Mouse (Mus musculus): ENCODE results near the gene Atcay. TPM values are rescaled to one million over a fixed set of nuclear protein-coding genes. Genes with fewer than 3 reads are reported as not detected.

Gene Atcay
- total and polyA plus RNA-seq, 3 experiments, result 0.11 TPM; not detected in 2

DNA sequence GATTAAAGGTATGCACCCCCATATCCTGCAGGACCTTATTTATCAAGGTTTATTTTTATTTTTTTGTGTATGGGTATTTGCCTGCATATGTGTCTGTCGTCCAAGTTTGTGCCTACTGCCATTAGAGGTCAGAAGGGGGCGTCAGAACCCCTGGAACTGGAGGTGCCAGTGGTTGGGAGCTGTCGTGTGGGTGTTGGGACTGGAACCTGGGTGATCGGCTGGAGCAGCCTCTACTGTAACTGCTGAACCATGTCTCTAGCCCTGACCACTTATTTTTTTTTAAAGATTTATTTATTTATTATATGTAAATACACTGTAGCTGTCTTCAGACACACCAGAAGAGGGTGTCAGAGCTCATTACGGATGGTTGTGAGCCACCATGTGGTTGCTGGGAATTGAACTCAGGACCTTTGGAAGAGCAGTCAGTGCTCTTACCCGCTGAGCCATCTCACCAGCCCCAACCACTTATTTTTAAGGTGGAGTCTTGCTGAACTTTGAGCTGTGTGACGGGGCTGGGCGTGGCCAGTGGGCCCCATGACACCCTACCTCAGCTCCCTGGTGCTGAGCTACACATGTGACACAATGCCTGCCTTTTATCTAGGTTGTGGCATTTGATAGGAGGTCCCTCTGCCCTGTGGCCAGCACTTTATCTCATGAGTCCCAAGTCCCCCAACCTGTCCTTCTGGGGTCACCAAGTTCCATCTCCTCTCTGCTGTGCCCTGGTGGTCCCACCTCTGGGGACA, 27.5 kb downstream of the Atcay start:
- Histone ChIP-seq H3K36me3 (replicated peaks) (no peaks in the 10 kb centered on the region), H3K4me1 (ENCODE audit: insufficient read depth, low read depth, low read length) (peaks cover 16% of the 10 kb centered on the region), H3K9me3 (replicated peaks) (no peaks in the 10 kb centered on the region), H3K27me3 (ENCODE audit: insufficient read depth, low read length) (peaks cover 66% of the 10 kb centered on the region), H3K4me3 (ENCODE audit: low read depth, low read length) (no peak overlapping the region)
- no peak for TF ChIP-seq GATA1 (IDR thresholded peaks at IDR 0.05; ENCODE audit: borderline replicate concordance, low read length)
- no peak for DNase-seq (ENCODE audit: low spot score)
- peak; percentile 28; the same call in 1 of the 2 replicates for ATAC-seq (ENCODE audit: extremely low read depth, insufficient number of reproducible peaks, low FRiP score, poor library complexity, severe bottlenecking)

DNA sequence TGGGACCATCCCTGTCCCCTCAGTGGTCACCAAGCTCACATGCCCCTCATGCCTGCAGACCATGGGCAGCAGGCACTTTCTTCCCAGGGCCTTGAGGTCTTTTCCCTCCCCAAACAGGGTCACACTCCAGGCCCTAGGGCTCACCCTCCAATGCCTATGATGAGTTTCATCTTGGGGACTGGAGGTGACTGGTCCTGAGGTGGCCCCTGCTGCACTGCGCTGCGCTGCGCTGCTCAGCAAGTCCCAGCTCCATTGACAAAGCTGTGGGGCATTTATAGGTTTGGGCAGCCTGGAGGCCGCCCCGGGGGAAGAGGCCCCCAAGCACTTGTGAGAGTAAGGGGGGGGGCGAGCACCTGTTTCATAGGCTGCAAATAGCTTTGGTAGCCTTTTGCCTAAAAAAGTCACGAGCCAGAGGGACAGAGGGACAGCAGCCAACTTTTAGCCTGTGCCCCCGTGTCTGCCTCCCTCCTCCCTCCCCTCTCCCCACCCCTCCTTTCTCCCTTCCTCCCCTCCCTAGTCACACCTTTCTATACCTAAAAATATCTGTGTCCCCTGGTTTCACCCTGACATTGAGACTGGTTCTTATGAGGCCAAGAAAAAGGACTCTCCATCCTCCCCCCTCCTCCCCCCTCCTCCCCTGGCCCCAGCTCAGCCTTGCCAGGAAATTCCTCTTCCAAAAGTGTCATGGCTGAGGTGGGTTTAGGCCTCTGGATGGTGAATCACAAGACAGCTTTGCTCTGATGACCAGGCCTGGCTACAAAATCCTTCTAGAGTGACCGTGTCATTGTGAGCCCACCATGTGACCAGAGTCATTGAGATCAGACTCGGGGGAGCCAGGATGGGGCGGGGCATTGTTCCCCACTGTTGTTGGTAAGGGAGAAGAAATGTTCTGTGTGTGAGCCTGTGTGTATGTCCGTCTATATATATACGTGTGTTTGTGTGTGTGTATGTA, 28.6 kb downstream of the Atcay start, which contains the start of gene Nmrk2:
Gene Nmrk2, minus strand, starts transcription at position 245 of the 952 bp plus-strand sequence.
- Histone ChIP-seq H3K4me1 (ENCODE audit: insufficient read depth, low read depth, low read length) (peaks cover 16% of the 10 kb centered on the region), H3K9me3 (replicated peaks) (no peaks in the 10 kb centered on the region), H3K36me3 (replicated peaks) (no peaks in the 10 kb centered on the region), H3K4me3 (ENCODE audit: low read depth, low read length) (no peak within 1 kb of the TSS), H3K27me3 (ENCODE audit: insufficient read depth, low read length) (peaks cover 62% of the 10 kb centered on the region)
- TF ChIP-seq GATA1 (IDR thresholded peaks at IDR 0.05; ENCODE audit: borderline replicate concordance, low read length) (no peak), TAL1 (conservative IDR thresholded peaks at IDR 0.05; ENCODE audit: low read depth, low read length) (no peak), GATA2 (IDR thresholded peaks at IDR 0.05; ENCODE audit: borderline replicate concordance, low read depth, low read length) (no peak), CTCF (IDR thresholded peaks at IDR 0.05; ENCODE audit: low read depth, low read length) (no peak), POLR2AphosphoS5 (IDR thresholded peaks at IDR 0.05; ENCODE audit: insufficient replicate concordance, low read depth, low read length) (no peak)
- no peak for ATAC-seq (ENCODE audit: extremely low read depth, insufficient number of reproducible peaks, low FRiP score, poor library complexity, severe bottlenecking)
- DNase-seq (ENCODE audit: low spot score), result no peak

DNA sequence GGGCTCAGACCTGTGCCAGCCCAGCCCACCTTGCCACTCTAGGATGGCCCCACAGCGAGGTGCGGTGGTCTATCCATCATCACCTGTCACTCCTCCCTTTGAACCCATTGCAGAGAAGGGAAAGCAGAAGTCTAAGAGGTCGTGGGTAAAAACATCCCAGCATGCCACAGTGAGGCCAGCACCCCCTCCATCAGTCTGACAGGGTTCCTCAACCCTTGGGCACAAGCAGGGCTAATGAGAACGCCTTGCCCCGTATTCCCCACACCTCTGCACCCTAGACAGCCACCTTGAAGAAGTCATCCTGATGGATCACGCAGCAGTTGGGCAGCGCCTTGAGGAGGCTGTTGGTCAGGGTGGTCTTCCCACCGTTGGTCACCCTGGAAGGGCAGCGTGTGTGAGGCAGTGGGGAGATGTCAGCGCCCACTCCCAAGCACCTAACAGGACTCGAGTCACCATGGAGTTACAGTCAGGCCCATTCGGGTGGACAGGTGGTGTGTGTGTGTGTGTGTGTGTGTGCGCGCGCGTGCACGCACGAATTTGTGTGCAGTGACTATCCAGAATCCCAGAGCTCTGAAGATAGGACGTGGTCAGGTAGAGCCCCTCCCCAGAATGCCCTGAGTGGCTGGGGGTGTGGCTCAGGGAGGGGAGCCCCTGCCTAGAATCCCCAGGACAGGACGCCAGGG, 29.9 kb downstream of the Atcay start:
- no peak overlapping the region for H3K4me3 ChIP-seq (ENCODE audit: low read depth, low read length)
- H3K27me3 ChIP-seq (ENCODE audit: insufficient read depth, low read length), result peaks cover 66% of the 10 kb centered on the region
- H3K36me3 ChIP-seq (replicated peaks), result no peaks in the 10 kb centered on the region
- TF ChIP-seq POLR2AphosphoS5 (IDR thresholded peaks at IDR 0.05; ENCODE audit: insufficient replicate concordance, low read depth, low read length) (no peak), CTCF (IDR thresholded peaks at IDR 0.05; ENCODE audit: low read depth, low read length) (no peak), GATA1 (IDR thresholded peaks at IDR 0.05; ENCODE audit: borderline replicate concordance, low read length) (no peak), GATA2 (IDR thresholded peaks at IDR 0.05; ENCODE audit: borderline replicate concordance, low read depth, low read length) (no peak), TAL1 (conservative IDR thresholded peaks at IDR 0.05; ENCODE audit: low read depth, low read length) (no peak)
- DNase-seq (ENCODE audit: low spot score) (no peak), ATAC-seq (ENCODE audit: extremely low read depth, insufficient number of reproducible peaks, low FRiP score, poor library complexity, severe bottlenecking) (no peak)
- H3K4me1 ChIP-seq (ENCODE audit: insufficient read depth, low read depth, low read length), result peaks cover 17% of the 10 kb centered on the region
- H3K9me3 ChIP-seq (replicated peaks), result no peaks in the 10 kb centered on the region

DNA sequence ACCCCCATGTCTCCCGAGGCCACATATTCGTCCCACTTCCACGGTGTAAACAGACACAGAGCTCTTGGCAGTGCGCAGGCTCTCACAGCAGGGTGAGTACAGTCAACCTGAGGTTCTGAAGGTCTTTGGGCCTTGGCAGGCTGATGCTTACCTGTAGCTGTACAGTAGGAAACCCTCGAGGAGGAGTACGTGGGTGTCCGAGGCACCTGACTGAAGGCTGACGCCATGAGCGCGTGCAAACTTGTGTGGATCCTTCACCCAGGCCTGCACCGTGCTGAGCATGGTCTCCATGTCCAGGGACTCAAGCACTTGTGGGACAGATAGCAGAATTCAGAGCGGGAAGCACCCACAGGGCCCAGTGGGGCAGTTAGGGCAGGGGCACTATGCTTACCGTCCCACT, 30.5 kb downstream of the Atcay start:
- no peak for DNase-seq (ENCODE audit: low spot score)
- Histone ChIP-seq H3K36me3 (replicated peaks) (no peaks in the 10 kb centered on the region), H3K27me3 (ENCODE audit: insufficient read depth, low read length) (peaks cover 67% of the 10 kb centered on the region), H3K9me3 (replicated peaks) (no peaks in the 10 kb centered on the region), H3K4me1 (ENCODE audit: insufficient read depth, low read depth, low read length) (peaks cover 23% of the 10 kb centered on the region), H3K4me3 (ENCODE audit: low read depth, low read length) (no peak overlapping the region)
- no peak for TF ChIP-seq CTCF (IDR thresholded peaks at IDR 0.05; ENCODE audit: low read depth, low read length)
- no peak for TF ChIP-seq GATA1 (IDR thresholded peaks at IDR 0.05; ENCODE audit: borderline replicate concordance, low read length)
- TF ChIP-seq GATA2 (IDR thresholded peaks at IDR 0.05; ENCODE audit: borderline replicate concordance, low read depth, low read length), result no peak
- no peak for TF ChIP-seq POLR2AphosphoS5 (IDR thresholded peaks at IDR 0.05; ENCODE audit: insufficient replicate concordance, low read depth, low read length)
- no peak for TF ChIP-seq TAL1 (conservative IDR thresholded peaks at IDR 0.05; ENCODE audit: low read depth, low read length)
- ATAC-seq (ENCODE audit: extremely low read depth, insufficient number of reproducible peaks, low FRiP score, poor library complexity, severe bottlenecking), result no peak

GRCm38 (mm10) chr10:81198990-81199389, 31.6 kb downstream of the Atcay start:
- no peaks in the 10 kb centered on the region for H3K9me3 ChIP-seq (replicated peaks)
- no peak overlapping the region for H3K4me3 ChIP-seq (ENCODE audit: low read depth, low read length)
- peaks cover 26% of the 10 kb centered on the region for H3K4me1 ChIP-seq (ENCODE audit: insufficient read depth, low read depth, low read length)
- TF ChIP-seq POLR2AphosphoS5 (IDR thresholded peaks at IDR 0.05; ENCODE audit: insufficient replicate concordance, low read depth, low read length), result no peak
- DNase-seq (ENCODE audit: low spot score), result no peak
- H3K36me3 ChIP-seq (replicated peaks), result no peaks in the 10 kb centered on the region
- peaks cover 64% of the 10 kb centered on the region for H3K27me3 ChIP-seq (ENCODE audit: insufficient read depth, low read length)
- ATAC-seq (ENCODE audit: extremely low read depth, insufficient number of reproducible peaks, low FRiP score, poor library complexity, severe bottlenecking), result no peak

DNA sequence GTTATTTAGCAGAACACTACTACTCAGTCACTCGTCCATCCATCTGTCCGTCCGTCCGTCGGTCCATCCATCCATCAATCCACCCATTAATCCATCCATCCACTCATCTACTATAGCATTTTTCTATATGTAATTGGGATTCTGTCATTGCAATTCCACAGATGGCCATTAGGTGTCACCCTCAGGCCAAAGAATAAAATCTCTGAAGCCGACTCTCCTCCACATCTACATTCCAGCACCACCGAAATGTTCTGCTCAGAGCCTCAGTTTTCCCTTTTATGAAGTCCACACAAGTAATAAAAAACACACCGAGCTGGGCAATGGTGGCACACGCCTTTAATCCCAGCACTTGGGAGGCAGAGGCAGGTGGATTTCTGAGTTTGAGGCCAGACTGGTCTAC, 32.4 kb downstream of the Atcay start:
- TF ChIP-seq TAL1 (conservative IDR thresholded peaks at IDR 0.05; ENCODE audit: low read depth, low read length), result no peak
- TF ChIP-seq POLR2AphosphoS5 (IDR thresholded peaks at IDR 0.05; ENCODE audit: insufficient replicate concordance, low read depth, low read length), result no peak
- TF ChIP-seq GATA2 (IDR thresholded peaks at IDR 0.05; ENCODE audit: borderline replicate concordance, low read depth, low read length), result no peak
- TF ChIP-seq GATA1 (IDR thresholded peaks at IDR 0.05; ENCODE audit: borderline replicate concordance, low read length), result no peak
- peak; percentile 75 for TF ChIP-seq CTCF (IDR thresholded peaks at IDR 0.05; ENCODE audit: low read depth, low read length)
- peaks cover 25% of the 10 kb centered on the region for H3K4me1 ChIP-seq (ENCODE audit: insufficient read depth, low read depth, low read length)
- DNase-seq (ENCODE audit: low spot score) (peak; percentile 39), ATAC-seq (ENCODE audit: extremely low read depth, insufficient number of reproducible peaks, low FRiP score, poor library complexity, severe bottlenecking) (no peak)
- H3K27me3 ChIP-seq (ENCODE audit: insufficient read depth, low read length), result peaks cover 59% of the 10 kb centered on the region
- no peaks in the 10 kb centered on the region for H3K9me3 ChIP-seq (replicated peaks)
- no peak overlapping the region for H3K4me3 ChIP-seq (ENCODE audit: low read depth, low read length)
- H3K36me3 ChIP-seq (replicated peaks), result peaks cover under 1% of the 10 kb centered on the region

All from G1E (cell line).